Mouse (Mus musculus) kidney, adult 2 months (tissue): ENCODE measurements around the gene Ccnk.

ENCODE experiments used
- CTCF ChIP-seq: fragments of 200-500 bp; conservative IDR thresholded peaks from 2 replicates; pipeline ENCODE4 v1.5.1; 2011; ENCODE audit warnings: low read depth, mild to moderate bottlenecking, control low read depth, low read length, moderate library complexity, mixed read lengths; ENCODE audit not compliant: insufficient read depth, insufficient read length
- POLR2A ChIP-seq: fragments of 200-500 bp; IDR thresholded peaks from one replicate; pipeline ENCODE4 v1.6.1; 2011; ENCODE audit warnings: low read depth, low read length, control low read depth

GRCm38 (mm10) chr12:108242243-108242745 is 62.9 kb downstream of the Ccnk start:
- TF ChIP-seq CTCF (no peak), POLR2A (no peak)
